Mouse (Mus musculus) midbrain, embryonic 10.5 days (tissue): ENCODE measurements at regions not wholly inside any gene's neighbourhood (a gene's known extent, or its start where the extent isn't known, plus 50 kb on each side); places are given as distances from the start of the nearest gene placed in this dataset.

Experiments used
- DNase-seq: peaks from one replicate; pipeline ENCODE4 v3.0.0-alpha.2; 2017; ENCODE audit warnings: low spot score
- H3K27ac ChIP-seq: fragments of 300-500 bp; sonication (generic); replicated peaks from 2 replicates; pipeline ENCODE4 v1.5.1; 2016; ENCODE audit warnings: mild to moderate bottlenecking
- H3K27me3 ChIP-seq: fragments of 300-500 bp; sonication (generic); 2 replicates; pipeline ENCODE4 v1.6.1; 2016; ENCODE audit warnings: low read depth, mild to moderate bottlenecking; ENCODE audit not compliant: poor library complexity, severe bottlenecking
- H3K36me3 ChIP-seq: fragments of 300-500 bp; sonication (generic); 2 replicates; pipeline ENCODE4 v1.6.1; 2016; ENCODE audit warnings: mild to moderate bottlenecking, moderate library complexity
- H3K4me1 ChIP-seq: fragments of 300-500 bp; sonication (generic); 2 replicates; pipeline ENCODE4 v1.6.1; 2016
- H3K4me3 ChIP-seq: fragments of 300-500 bp; sonication (generic); 2 replicates; pipeline ENCODE4 v1.5.1; 2016; ENCODE audit warnings: mild to moderate bottlenecking, moderate library complexity
- H3K9me3 ChIP-seq: fragments of 300-500 bp; sonication (generic); replicated peaks from 2 replicates; pipeline ENCODE4 v1.6.1; 2016; ENCODE audit warnings: mild to moderate bottlenecking
- WGBS: fragments of 180-500 bp; shearing (Covaris S2); methylation state at CpG from one replicate; pipeline ENCODE4 v1.1.7; 2016; 5-methylcytosine and 5-hydroxymethylcytosine counted together

DNA sequence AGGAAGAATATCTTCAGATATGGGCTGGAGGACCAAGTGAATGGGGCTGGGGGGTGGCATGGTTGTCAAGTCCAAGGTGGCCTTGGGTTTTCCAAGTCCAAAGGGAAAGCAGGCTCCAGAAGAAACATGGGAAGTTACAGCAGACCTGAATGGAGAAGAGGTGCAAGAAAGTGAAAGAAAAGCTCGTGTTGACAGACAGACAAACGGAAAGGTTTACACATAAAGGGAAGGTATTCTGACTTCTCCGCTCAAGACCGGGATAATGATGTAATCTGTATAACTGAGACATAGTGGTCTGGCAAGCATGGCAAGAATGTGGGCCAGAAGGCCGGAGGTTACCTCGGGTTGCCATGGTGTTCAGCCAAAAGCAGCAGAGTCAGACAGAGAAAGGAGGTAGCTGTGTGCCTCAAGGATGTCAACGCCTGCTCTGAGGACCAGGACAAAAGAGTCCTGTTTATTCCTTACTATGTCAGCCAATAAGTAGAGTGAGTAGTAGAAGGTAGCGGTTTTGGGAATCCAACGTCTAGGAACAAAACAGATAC is 50.8 kb upstream of the Elk3 start:
- Histone ChIP-seq H3K9me3 (no peaks in the 10 kb centered on the region), H3K36me3 (no peaks in the 10 kb centered on the region), H3K27me3 (no peaks in the 10 kb centered on the region), H3K27ac (no peak overlapping the region), H3K4me3 (no peak overlapping the region), H3K4me1 (peaks cover 17% of the 10 kb centered on the region)
- WGBS, result 82% methylated on average over 9 of the region's 9 CpGs
- DNase-seq, result no peak

DNA sequence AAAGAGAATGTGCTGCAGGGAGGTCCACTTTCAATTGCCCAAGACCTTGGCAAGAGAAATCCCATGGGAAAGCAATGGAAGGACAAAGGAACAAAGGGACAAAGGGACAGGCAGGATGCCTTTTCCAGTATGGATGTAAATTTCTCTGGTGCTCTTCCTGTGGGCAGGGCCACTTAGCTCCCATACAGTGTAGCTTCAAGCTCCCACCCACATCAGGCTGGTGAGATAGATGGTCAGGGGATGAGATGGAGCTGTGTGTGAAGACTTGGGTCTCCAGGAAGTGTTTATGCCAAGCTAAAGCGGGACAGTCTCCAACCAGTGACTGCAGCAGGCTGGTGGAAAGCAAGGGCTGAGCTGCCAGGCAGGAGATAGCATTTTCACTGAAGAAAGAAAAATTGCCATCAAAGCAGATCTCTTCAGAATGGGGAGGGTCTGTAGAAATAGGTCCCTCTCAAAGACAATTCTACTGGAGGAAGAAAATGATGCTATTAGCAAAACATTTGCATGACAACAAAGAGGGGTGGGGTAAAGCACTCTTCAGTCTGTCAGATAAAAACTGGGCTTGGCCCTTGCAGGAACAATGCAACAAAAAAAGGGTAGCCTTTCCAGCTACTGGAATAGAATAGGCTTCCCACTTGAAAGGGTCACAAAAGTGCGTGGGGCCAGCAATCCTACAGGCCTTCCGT is 53.3 kb upstream of the Elk3 start:
- Histone ChIP-seq H3K4me3 (no peak overlapping the region), H3K4me1 (peaks cover 12% of the 10 kb centered on the region), H3K36me3 (no peaks in the 10 kb centered on the region), H3K9me3 (no peaks in the 10 kb centered on the region), H3K27me3 (no peaks in the 10 kb centered on the region), H3K27ac (no peak overlapping the region)
- WGBS, result 58% methylated on average over 3 of the region's 3 CpGs
- no peak for DNase-seq

DNA sequence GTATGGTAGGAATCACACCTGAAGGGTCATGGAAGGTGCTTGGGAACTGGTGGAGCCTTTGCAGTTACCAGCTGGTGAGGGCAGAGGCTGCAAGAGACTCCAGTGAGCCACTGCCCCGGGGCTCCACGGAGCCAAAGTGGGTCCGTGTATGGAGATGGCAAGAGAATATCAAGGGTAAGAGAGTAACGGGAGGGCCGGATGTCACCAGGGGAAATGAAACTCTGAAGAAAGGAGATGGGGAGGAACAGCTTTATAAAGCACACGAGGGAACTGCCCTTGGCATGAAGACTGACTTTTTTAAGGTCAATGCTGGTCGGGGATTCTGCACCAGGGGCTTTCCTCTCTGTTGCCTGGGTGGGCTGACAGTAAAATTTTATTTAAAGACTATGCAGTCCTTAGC is 53.9 kb upstream of the Elk3 start:
- no peak overlapping the region for H3K27ac ChIP-seq
- H3K27me3 ChIP-seq, result no peaks in the 10 kb centered on the region
- peaks cover 11% of the 10 kb centered on the region for H3K4me1 ChIP-seq
- DNase-seq, result no peak
- 85% methylated on average over 7 of the region's 7 CpGs for WGBS
- H3K4me3 ChIP-seq, result no peak overlapping the region
- H3K9me3 ChIP-seq, result no peaks in the 10 kb centered on the region
- no peaks in the 10 kb centered on the region for H3K36me3 ChIP-seq

DNA sequence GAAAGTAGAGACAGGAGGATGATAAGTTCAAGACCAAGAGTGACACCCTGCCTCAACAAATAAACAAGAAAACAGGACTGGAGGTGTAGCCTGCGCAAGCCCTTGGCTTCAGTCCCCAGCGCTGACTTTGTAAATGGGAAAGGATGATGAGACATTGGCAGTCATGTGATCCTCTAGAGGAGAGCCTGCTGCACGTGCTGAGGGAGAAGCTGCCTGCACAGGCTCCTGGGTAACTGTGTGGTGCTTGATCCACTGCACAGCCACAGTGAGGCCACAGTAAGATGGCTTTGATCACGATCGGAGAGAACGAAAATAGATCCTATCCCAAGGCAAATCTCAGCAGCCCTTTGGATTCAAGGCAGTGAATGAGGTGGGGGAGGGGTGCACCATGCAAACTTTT is 54.4 kb upstream of the Elk3 start:
- DNase-seq, result no peak
- H3K9me3 ChIP-seq, result no peaks in the 10 kb centered on the region
- no peak overlapping the region for H3K4me3 ChIP-seq
- no peak overlapping the region for H3K27ac ChIP-seq
- H3K4me1 ChIP-seq, result peaks cover 11% of the 10 kb centered on the region
- no peaks in the 10 kb centered on the region for H3K27me3 ChIP-seq
- 76% methylated on average over 6 of the region's 6 CpGs for WGBS
- H3K36me3 ChIP-seq, result no peaks in the 10 kb centered on the region

DNA sequence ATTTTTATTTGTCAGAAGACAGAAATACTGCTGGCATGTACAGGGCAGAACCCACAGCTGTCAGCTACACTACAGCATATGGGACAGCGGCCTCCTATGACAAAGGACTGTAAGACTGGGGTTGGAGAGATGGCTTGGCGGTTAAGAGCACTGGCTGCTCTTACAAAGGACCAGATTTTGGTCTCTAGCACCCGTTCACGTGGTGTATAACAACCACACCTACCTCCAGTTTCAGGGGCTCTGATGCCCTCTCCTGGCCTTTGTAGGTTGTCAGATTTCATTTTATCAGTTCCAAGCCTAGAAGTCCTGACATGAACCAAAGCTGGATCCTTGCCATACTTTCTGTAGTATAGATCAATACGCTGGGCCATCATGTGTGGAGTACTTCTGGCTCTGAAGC is 54.9 kb upstream of the Elk3 start:
- WGBS, result 87% methylated on average over 5 of the region's 5 CpGs
- no peak overlapping the region for H3K4me3 ChIP-seq
- H3K27me3 ChIP-seq, result no peaks in the 10 kb centered on the region
- peaks cover 11% of the 10 kb centered on the region for H3K4me1 ChIP-seq
- no peak overlapping the region for H3K27ac ChIP-seq
- H3K9me3 ChIP-seq, result no peaks in the 10 kb centered on the region
- no peak for DNase-seq
- no peaks in the 10 kb centered on the region for H3K36me3 ChIP-seq

DNA sequence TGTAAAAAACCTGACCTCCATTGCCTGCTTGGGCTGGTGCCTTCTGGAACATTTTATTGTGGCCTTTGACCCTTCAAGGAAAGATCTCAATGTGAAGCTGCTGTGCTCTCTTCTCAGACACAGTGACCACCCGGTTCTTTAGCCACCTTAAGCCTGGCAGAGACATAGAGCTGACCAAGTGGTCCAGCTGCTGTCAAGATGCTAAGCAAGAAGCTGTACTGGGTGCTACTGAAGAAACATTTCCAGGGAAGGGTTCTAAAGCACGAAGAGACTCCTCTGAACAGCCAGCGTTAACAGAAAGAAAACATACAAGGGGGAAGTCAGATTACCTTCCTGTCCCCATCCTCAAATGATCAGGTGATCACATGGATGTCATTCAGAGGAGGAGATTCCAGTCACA is 58.8 kb upstream of the Elk3 start:
- Histone ChIP-seq H3K4me1 (peaks cover 10% of the 10 kb centered on the region), H3K27me3 (no peaks in the 10 kb centered on the region), H3K4me3 (no peak overlapping the region), H3K36me3 (no peaks in the 10 kb centered on the region), H3K27ac (no peak overlapping the region), H3K9me3 (no peaks in the 10 kb centered on the region)
- 74% methylated on average over 3 of the region's 3 CpGs for WGBS
- DNase-seq, result no peak

DNA sequence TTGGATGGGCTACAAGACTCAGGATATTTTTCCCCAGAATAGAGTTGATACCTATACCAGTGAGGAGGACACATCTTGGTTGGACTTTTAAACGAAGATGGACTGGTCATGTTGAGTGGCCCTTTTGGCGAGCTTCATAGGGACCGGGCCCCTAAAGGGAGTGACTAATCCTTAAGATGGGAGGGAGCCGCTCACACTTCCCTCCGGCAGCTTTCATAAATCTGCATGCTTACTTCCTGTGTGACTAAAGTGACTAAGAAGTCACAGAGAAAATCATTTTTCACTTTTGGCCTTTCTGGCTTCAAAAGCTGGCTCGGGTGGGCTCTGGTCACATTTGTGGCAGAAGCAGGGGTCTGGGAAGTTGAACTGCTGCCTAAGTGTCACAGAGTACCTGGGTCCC is 59.4 kb upstream of the Elk3 start:
- Histone ChIP-seq H3K4me1 (peaks cover 14% of the 10 kb centered on the region), H3K9me3 (no peaks in the 10 kb centered on the region)

DNA sequence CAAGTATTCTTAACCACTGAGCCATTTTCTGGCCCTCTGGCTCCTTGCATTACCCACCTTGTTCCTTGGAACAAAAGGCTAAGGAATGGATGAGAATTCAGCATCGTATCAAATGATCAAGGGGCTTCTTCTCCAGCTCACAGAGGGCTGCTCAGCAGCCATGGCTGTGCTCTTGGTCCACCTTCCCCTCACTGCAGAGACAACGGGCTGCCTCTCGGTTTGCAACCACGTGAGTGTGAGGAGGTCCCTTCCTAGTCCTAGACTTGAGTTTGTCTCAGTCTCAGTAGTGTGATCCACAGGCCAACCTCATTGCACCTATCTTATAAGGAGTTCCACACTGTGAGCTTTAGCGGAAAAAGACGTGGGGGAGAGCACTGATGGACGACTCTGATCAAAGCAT is 61.3 kb upstream of the Elk3 start:
- Histone ChIP-seq H3K4me3 (no peak overlapping the region), H3K27me3 (no peaks in the 10 kb centered on the region), H3K4me1 (peaks cover 15% of the 10 kb centered on the region), H3K27ac (no peak overlapping the region), H3K36me3 (no peaks in the 10 kb centered on the region), H3K9me3 (no peaks in the 10 kb centered on the region)
- no peak for DNase-seq
- 91% methylated on average over 7 of the region's 7 CpGs for WGBS

More for the DNA sequence above, 59.4 kb upstream of the Elk3 start:
- Histone ChIP-seq H3K4me3 (no peak overlapping the region), H3K27me3 (no peaks in the 10 kb centered on the region), H3K36me3 (no peaks in the 10 kb centered on the region), H3K27ac (no peak overlapping the region)
- 77% methylated on average over 6 of the region's 6 CpGs for whole genome bisulfite sequencing
- DNase-seq, result no peak

DNA sequence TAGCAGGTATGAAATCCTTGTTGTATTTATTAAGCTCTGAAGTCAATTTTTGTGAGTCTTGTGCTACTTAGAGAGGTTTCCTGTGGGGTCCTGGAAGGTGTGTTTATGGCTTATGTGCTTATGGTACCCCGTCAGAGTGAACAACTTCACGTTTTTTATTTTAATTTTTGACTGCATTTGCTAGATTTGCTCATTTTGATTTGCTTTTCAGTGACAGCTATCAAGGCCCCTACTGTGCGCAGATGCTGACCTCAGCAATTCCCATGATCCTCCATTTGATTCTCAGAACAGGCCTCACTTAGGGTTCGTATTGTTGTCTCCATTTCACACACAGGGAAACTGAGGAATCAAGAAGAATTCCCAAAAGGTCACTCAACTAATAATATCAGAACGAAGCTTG is 62.3 kb upstream of the Elk3 start:
- DNase-seq, result no peak
- WGBS, result 89% methylated on average over 5 of the region's 5 CpGs
- peaks cover 15% of the 10 kb centered on the region for H3K4me1 ChIP-seq

DNA sequence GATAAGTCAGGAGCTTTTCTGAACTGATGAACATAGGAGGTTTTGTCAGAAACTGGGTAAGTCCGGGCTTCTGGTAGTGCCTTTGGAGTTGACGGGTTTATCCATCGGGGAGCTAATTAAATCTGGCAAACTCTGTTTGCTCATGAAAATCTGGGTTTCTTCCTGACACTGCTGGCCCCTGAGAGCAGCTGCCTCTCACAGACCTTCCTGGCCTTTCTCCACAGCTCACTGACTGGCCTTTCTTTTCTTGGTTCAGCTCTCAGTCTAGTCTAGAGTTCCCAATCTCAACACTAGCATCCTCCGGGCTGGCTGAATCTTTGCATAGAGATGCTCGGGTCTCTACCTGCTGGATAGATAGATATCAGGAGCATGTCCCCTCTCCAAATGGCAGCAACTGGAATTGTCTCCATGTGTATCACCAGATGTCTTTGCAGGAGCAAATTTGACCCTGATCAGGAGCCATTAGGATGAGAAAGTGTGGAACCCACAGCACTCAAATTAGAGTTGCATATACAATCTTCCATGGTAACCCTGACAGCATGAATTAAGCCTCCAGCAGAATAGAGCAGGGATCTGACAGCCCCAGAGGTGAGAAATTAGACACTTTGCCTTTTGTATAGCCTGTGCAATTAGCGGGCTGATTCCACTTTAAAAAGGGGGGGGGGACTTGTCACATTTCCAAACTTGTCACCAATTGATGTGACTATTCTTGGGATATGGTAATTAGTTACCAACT is 63.2 kb upstream of the Elk3 start:
- Histone ChIP-seq H3K36me3 (no peaks in the 10 kb centered on the region), H3K4me3 (no peak overlapping the region), H3K4me1 (peaks cover 15% of the 10 kb centered on the region), H3K27ac (no peak overlapping the region), H3K9me3 (no peaks in the 10 kb centered on the region), H3K27me3 (no peaks in the 10 kb centered on the region)
- no peak for DNase-seq
- 79% methylated on average over 6 of the region's 6 CpGs for WGBS

More for the DNA sequence above, 62.3 kb upstream of the Elk3 start:
- no peaks in the 10 kb centered on the region for H3K27me3 ChIP-seq
- H3K4me3 ChIP-seq, result no peak overlapping the region
- H3K9me3 ChIP-seq, result no peaks in the 10 kb centered on the region
- no peaks in the 10 kb centered on the region for H3K36me3 ChIP-seq
- H3K27ac ChIP-seq, result no peak overlapping the region

DNA sequence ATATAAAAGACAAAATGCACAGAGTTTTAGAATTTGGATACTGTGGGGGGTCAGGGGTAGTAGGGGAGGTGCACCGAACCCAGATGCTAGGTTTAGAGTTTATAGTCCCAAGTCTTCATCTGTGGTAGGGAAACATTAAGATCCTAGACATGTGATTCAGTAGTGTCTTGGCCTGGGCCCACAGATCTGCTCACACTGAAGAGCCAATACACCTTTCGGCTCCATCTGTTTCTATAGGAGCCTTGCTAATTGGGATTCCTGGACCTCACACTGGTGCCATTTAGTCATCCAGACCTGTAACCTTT is 63.7 kb upstream of the Elk3 start:
- no peak overlapping the region for H3K4me3 ChIP-seq
- peak overlapping the region; percentile 55; the same call in 1 of the 2 replicates for H3K27ac ChIP-seq
- H3K9me3 ChIP-seq, result no peaks in the 10 kb centered on the region
- WGBS, result 93% methylated on average over 2 of the region's 2 CpGs
- H3K4me1 ChIP-seq, result peaks cover 15% of the 10 kb centered on the region
- H3K36me3 ChIP-seq, result no peaks in the 10 kb centered on the region
- no peak for DNase-seq
- no peaks in the 10 kb centered on the region for H3K27me3 ChIP-seq

DNA sequence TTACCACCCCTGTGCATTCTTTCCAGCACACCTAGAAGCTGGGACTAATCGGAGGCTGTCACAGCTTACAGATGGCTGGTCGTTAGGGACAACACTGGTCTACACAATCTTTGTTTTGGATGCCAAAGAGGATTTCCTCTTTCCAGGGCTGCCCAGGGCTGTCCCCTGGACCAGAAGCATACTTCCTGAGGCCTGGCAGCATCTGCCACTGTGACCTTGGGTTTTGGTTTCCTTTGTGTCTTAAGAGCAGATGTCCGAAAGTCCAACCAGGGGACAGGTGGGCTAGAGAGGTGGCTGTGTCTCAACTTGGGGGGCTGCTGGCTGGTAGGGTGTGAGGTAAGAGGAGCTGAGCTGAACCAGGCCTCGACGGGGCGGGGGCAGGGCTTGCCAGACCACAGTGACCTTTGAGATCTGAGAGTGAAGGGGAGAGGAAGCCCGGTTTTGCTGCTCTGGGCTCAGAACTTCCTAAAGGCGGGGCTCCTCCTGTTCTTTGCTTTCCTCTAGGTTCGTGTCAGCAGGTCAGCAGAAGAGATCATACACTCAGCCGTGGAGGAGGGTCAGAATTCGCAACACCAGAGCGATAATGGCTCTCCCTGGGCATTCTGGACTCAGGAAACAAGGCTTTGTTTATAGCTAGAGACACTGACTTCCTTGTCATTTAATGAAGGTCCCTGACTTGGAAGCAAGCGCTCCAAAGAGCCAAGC is 64.2 kb upstream of the Elk3 start:
- H3K27me3 ChIP-seq, result no peaks in the 10 kb centered on the region
- H3K27ac ChIP-seq, result peak overlapping the region; percentile 55
- no peak overlapping the region for H3K4me3 ChIP-seq
- H3K36me3 ChIP-seq, result no peaks in the 10 kb centered on the region
- H3K9me3 ChIP-seq, result 0 out of 2 replicates have a peak, but pooled peaks cover 3% of the 10 kb centered on the region
- WGBS, result 70% methylated on average over 13 of the region's 13 CpGs
- peaks cover 15% of the 10 kb centered on the region for H3K4me1 ChIP-seq
- no peak for DNase-seq

DNA sequence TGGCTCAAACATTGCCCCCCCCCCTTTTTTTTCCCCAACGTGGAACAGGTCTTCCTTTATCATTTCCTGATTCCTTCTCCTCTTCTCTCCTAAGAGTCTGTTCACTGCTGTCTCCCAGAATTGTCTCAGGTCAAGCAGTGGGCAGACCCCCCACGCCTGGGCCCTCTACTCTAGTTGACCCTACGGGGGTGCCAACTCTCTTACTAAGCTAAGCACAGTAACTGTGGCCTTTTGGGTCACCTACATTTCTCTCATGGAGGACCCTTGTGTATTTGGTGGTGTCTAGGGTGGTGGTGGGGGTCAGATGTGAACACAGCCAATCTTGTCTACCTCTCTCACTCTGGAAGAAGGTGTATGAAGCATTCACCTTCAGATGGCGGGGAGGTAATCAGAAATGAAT is 64.8 kb upstream of the Elk3 start:
- WGBS, result 80% methylated on average over 4 of the region's 4 CpGs
- Histone ChIP-seq H3K36me3 (no peaks in the 10 kb centered on the region), H3K27me3 (no peaks in the 10 kb centered on the region), H3K27ac (0 out of 2 replicates have a peak overlapping the region, but pooled peaks have one; percentile 9), H3K9me3 (0 out of 2 replicates have a peak, but pooled peaks cover 3% of the 10 kb centered on the region), H3K4me1 (peaks cover 15% of the 10 kb centered on the region), H3K4me3 (no peak overlapping the region)
- no peak for DNase-seq
